Mouse (Mus musculus): ENCODE data around the gene Armc7.
A peak's percentile ranks its signal among the peaks of the same experiment; 100 is the strongest.

DNA sequence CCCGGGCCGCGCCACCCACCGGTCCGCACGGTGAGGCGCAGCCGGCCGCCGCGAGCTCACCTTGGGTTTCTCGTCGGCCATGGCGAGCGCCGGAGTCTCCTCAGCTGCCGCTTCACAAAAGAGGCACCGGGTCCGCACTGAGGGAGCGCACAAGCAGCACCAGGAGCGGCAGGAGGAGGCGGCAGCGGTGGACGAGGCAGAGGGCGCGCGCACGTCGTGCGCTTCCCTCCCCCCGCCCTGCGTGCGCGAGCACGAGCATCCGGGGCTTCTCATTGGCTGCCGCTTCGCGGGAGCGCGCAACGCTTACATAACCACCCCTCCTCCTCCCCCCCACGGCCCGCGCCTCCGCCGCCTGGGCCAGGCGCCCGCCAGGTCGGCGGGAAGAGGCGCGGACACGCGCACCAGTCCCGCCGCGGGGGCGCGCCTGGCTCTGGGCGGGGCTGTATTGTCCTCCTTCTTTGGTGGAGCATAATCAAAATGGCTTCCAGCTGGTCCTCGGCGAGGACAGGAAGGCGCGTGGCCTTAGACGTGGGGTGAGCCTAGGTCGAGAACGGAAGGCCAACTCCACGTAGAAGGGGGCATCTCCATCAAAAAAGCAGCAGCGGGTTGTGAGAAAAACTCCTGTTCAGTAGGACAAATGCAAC, 60.7 kb downstream of the Armc7 start, which contains the start of gene Sumo2:
- no peak for TF ChIP-seq CTCF (IDR thresholded peaks at IDR 0.05; ENCODE audit: control insufficient read depth, insufficient read depth, insufficient read length)
- no peak for TF ChIP-seq MYOG (IDR thresholded peaks at IDR 0.05; ENCODE audit: control insufficient read depth, extremely low read depth, insufficient read length)
- peak; percentile 61 for TF ChIP-seq MAX (IDR thresholded peaks at IDR 0.05)
- TF ChIP-seq CEBPB (IDR thresholded peaks at IDR 0.05; ENCODE audit: low read depth), result no peak
- TF ChIP-seq USF1 (IDR thresholded peaks at IDR 0.05; ENCODE audit: low read depth), result no peak
- TF ChIP-seq MYOD1 (IDR thresholded peaks at IDR 0.05; ENCODE audit: control insufficient read depth, insufficient read length, low read depth), result no peak
